Comparison of ENCODE assay signal across 8 mouse cellular contexts in the genomic region with DNA sequence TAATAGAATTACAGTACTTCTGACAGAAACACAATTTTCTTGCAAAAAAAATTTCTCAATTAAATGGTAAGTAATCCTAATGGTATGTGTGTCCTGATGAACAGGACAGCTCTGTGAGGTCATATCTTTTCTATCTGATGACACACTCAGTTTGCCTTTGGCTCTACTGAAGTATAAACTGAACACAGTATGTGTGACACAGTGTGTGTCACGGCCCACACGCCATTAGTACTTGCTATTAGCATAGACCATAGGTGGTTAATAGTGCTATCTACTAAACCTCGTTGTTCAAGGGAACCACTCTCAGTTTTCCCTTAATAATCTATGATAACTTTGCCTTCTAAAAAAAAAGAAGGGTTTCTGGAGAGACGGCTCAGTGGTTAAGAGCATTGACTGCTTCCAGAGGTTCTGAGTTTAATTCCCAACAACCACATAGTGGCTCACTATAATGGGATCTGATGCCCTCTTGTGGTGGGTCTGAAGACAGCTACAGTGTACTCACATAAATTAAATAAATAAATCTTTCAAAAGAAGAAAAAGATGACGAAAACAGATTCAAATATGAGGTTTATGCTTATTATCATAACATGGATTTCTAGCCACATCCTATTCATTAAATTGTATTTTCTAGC. TPM values are rescaled to one million over a fixed set of nuclear protein-coding genes. Genes with fewer than 3 reads are reported as not detected.
DNase-seq lines count a peak whose midpoint lies in the region; ATAC-seq and TF ChIP-seq lines count a peak whose summit lies in the region.

No protein-coding gene starts in this region.

- peak; percentile 71 for TF ChIP-seq CTCF in lung, embryonic 14.5 days (IDR thresholded peaks at IDR 0.05; ENCODE audit: low read depth)
- TF ChIP-seq CTCF in lung, adult 2 months (IDR thresholded peaks at IDR 0.05; ENCODE audit: insufficient read depth, low read length), result no peak; the same call in 1 of the 2 replicates
- TF ChIP-seq CTCF in brain, embryonic 14.5 days (IDR thresholded peaks at IDR 0.05; ENCODE audit: borderline replicate concordance, extremely low read depth, insufficient read depth, insufficient read length), result peak; percentile 38; the same call in 1 of the 2 replicates

- H3K9me3 ChIP-seq in lung, embryonic 14.5 days (ENCODE audit: low read depth, low read length), result no peaks in the 10 kb centered on the region
- no peaks in the 10 kb centered on the region for H3K9me3 ChIP-seq in heart, embryonic 14.5 days (ENCODE audit: control insufficient read depth, low read length)
- no peaks in the 10 kb centered on the region for H3K9me3 ChIP-seq in neural tube, embryonic 12.5 days

- no peak overlapping the region for H3K4me3 ChIP-seq in lung, embryonic 14.5 days (ENCODE audit: low read depth, low read length)
- no peak overlapping the region for H3K4me3 ChIP-seq in lung, adult 2 months (replicated peaks; ENCODE audit: extremely low read depth, low read depth, low read length)
- no peak overlapping the region for H3K4me3 ChIP-seq in heart, embryonic 14.5 days (ENCODE audit: control insufficient read depth in 1 of 2, insufficient read depth in 1 of 2, low read depth in 1 of 2, low read length in 2 of 2)
- no peak overlapping the region for H3K4me3 ChIP-seq in neural tube, embryonic 12.5 days

- peak; percentile 86; the same call in 1 of the 2 replicates for ATAC-seq in lung, embryonic 14.5 days (ENCODE audit: insufficient read depth)
- ATAC-seq in heart, embryonic 14.5 days (ENCODE audit: insufficient number of reproducible peaks, insufficient read depth, low FRiP score, low read depth), result peak; percentile 64; the same call in 1 of the 2 replicates
- ATAC-seq in neural tube, embryonic 12.5 days (ENCODE audit: low FRiP score, low read depth), result 0 out of 2 replicates have a peak, but pooled peaks have one; percentile 37

- TF ChIP-seq POLR2A in lung, adult 2 months (IDR thresholded peaks at IDR 0.05; ENCODE audit: borderline replicate concordance, extremely low read depth, low read depth, low read length), result no peak
- no peak for TF ChIP-seq POLR2A in brain, embryonic 14.5 days (IDR thresholded peaks at IDR 0.05; ENCODE audit: borderline replicate concordance, extremely low read depth, insufficient read depth, insufficient read length, poor library complexity, severe bottlenecking)

- no peaks in the 10 kb centered on the region for H3K36me3 ChIP-seq in lung, embryonic 14.5 days (ENCODE audit: insufficient read depth)
- no peaks in the 10 kb centered on the region for H3K36me3 ChIP-seq in heart, embryonic 14.5 days (ENCODE audit: control insufficient read depth, insufficient read depth, low read length)
- no peaks in the 10 kb centered on the region for H3K36me3 ChIP-seq in neural tube, embryonic 12.5 days

- H3K9ac ChIP-seq in lung, embryonic 14.5 days, result no peak overlapping the region
- H3K9ac ChIP-seq in heart, embryonic 14.5 days (ENCODE audit: low read length), result no peak overlapping the region
- H3K9ac ChIP-seq in neural tube, embryonic 12.5 days, result no peak overlapping the region

- H3K4me1 ChIP-seq in lung, embryonic 14.5 days (ENCODE audit: insufficient read depth), result no peaks in the 10 kb centered on the region
- no peaks in the 10 kb centered on the region for H3K4me1 ChIP-seq in lung, adult 2 months (ENCODE audit: control insufficient read depth, insufficient read depth, low read length)
- H3K4me1 ChIP-seq in heart, embryonic 14.5 days (ENCODE audit: control insufficient read depth in 2 of 2, insufficient read depth in 2 of 2, low read length in 2 of 2), result no peaks in the 10 kb centered on the region
- no peaks in the 10 kb centered on the region for H3K4me1 ChIP-seq in neural tube, embryonic 12.5 days

- DNase-seq in adrenal gland, adult 2 months, result peak; percentile 59
- DNase-seq in adrenal gland, postnatal 4 days (ENCODE audit: low spot score in 2 of 2), result no peak
- DNase-seq in lung, embryonic 14.5 days, result peak; percentile 80
- DNase-seq in lung, adult 2 months, result no peak
- peak; percentile 69 for DNase-seq in brain, embryonic 14.5 days (ENCODE audit: low read depth)
- DNase-seq in kidney, postnatal 36 days, result peak; percentile 62 to 71

- no peaks in the 10 kb centered on the region for H3K27me3 ChIP-seq in lung, embryonic 14.5 days (ENCODE audit: insufficient read depth, low read length)
- H3K27me3 ChIP-seq in heart, embryonic 14.5 days (ENCODE audit: control insufficient read depth, insufficient read depth, low read length), result no peaks in the 10 kb centered on the region
- H3K27me3 ChIP-seq in neural tube, embryonic 12.5 days (replicated peaks), result no peaks in the 10 kb centered on the region

- no peak overlapping the region for H3K27ac ChIP-seq in lung, embryonic 14.5 days (ENCODE audit: low read depth)
- H3K27ac ChIP-seq in heart, embryonic 14.5 days (replicated peaks in 1 of 2; ENCODE audit: control insufficient read depth in 1 of 2, insufficient read depth in 1 of 2, low read depth in 2 of 2, low read length in 2 of 2), result no peak overlapping the region
- no peak overlapping the region for H3K27ac ChIP-seq in neural tube, embryonic 12.5 days

- 52% methylated on average over 5 of the region's 5 CpGs for WGBS in lung, embryonic 14.5 days
- 50% methylated on average over 5 of the region's 5 CpGs for WGBS in lung, adult 2 months
- 55% methylated on average over 5 of the region's 5 CpGs for WGBS in heart, embryonic 14.5 days
- WGBS in neural tube, embryonic 12.5 days, result 65% methylated on average over 5 of the region's 5 CpGs

- H3K4me2 ChIP-seq in lung, embryonic 14.5 days, result no peak overlapping the region
- no peak overlapping the region for H3K4me2 ChIP-seq in heart, embryonic 14.5 days (ENCODE audit: low read length)
- H3K4me2 ChIP-seq in neural tube, embryonic 12.5 days (replicated peaks), result no peak overlapping the region

RNA-seq across cellular contexts. Expression of a gene that starts 11.5 kb away (rescaled TPM):
- 10 to 100 TPM; 31.7 to 40.4 TPM for total RNA-seq in adrenal gland, adult 2 months (2021)
- polyA plus RNA-seq in adrenal gland, adult 2 months (2012; rRNA removed), result 4.0 and 6.9 TPM in 2 replicates
- total RNA-seq in adrenal gland, postnatal 4 days (2021), result 10 to 100 TPM; 37.4 to 39.1 TPM
- polyA plus RNA-seq in lung, embryonic 14.5 days (2014; fragmentation: Nextera tagmentation; extraction: Ambion mirVana), result 66.8 and 67.9 TPM in 2 replicates
- polyA plus RNA-seq in lung, adult 2 months (2012; rRNA removed), result 9.0 and 10.1 TPM in 2 replicates
- polyA plus RNA-seq in brain, embryonic 14.5 days (2012; rRNA removed), result 24.4 and 31.7 TPM in 2 replicates
- polyA plus RNA-seq in heart, embryonic 14.5 days (2014; fragmentation: Nextera tagmentation; extraction: Ambion mirVana), result 42.0 and 42.3 TPM in 2 replicates
- 55.2 and 66.1 TPM in 2 replicates for polyA plus RNA-seq in neural tube, embryonic 12.5 days (2016; fragmentation: Nextera tagmentation; extraction: Ambion mirVana)

RNA-seq across cellular contexts. Expression of a gene that starts 15.1 kb away (rescaled TPM):
- under 1 TPM; 0.20 to 0.41 TPM for total RNA-seq in adrenal gland, adult 2 months (2021)
- polyA plus RNA-seq in adrenal gland, adult 2 months (2012; rRNA removed), result 0.23 and 0.43 TPM in 2 replicates
- under 1 TPM; 0.28 to 0.45 TPM for total RNA-seq in adrenal gland, postnatal 4 days (2021)
- 0.22 TPM in 1 of 2 replicates, not detected in the other for polyA plus RNA-seq in lung, embryonic 14.5 days (2014; fragmentation: Nextera tagmentation; extraction: Ambion mirVana)
- polyA plus RNA-seq in lung, adult 2 months (2012; rRNA removed), result 7.7 and 20.2 TPM in 2 replicates
- polyA plus RNA-seq in brain, embryonic 14.5 days (2012; rRNA removed), result 0.96 and 1.1 TPM in 2 replicates
- polyA plus RNA-seq in heart, embryonic 14.5 days (2014; fragmentation: Nextera tagmentation; extraction: Ambion mirVana), result 0.11 TPM in 1 of 2 replicates, not detected in the other
- polyA plus RNA-seq in neural tube, embryonic 12.5 days (2016; fragmentation: Nextera tagmentation; extraction: Ambion mirVana), result 0.18 and 0.23 TPM in 2 replicates

RNA-seq across cellular contexts. Expression of a gene that starts 22.1 kb away (rescaled TPM):
- total RNA-seq in adrenal gland, adult 2 months (2021), result 10 to 100 TPM; 26.3 to 29.6 TPM
- 8.3 and 10.2 TPM in 2 replicates for polyA plus RNA-seq in adrenal gland, adult 2 months (2012; rRNA removed)
- 10 to 100 TPM; 48.8 to 49.6 TPM for total RNA-seq in adrenal gland, postnatal 4 days (2021)
- polyA plus RNA-seq in lung, embryonic 14.5 days (2014; fragmentation: Nextera tagmentation; extraction: Ambion mirVana), result 11.9 and 14.0 TPM in 2 replicates
- 4.1 and 4.6 TPM in 2 replicates for polyA plus RNA-seq in lung, adult 2 months (2012; rRNA removed)
- polyA plus RNA-seq in brain, embryonic 14.5 days (2012; rRNA removed), result 121 and 180 TPM in 2 replicates
- polyA plus RNA-seq in heart, embryonic 14.5 days (2014; fragmentation: Nextera tagmentation; extraction: Ambion mirVana), result 15.6 and 16.5 TPM in 2 replicates
- polyA plus RNA-seq in neural tube, embryonic 12.5 days (2016; fragmentation: Nextera tagmentation; extraction: Ambion mirVana), result 236 and 245 TPM in 2 replicates

RNA-seq across cellular contexts. Expression of a gene that starts 55.0 kb away (rescaled TPM):
- total RNA-seq in adrenal gland, adult 2 months (2021), result not detected
- polyA plus RNA-seq in adrenal gland, adult 2 months (2012; rRNA removed), result not detected in 2 replicates
- total RNA-seq in adrenal gland, postnatal 4 days (2021), result not detected
- not detected in 2 replicates for polyA plus RNA-seq in lung, embryonic 14.5 days (2014; fragmentation: Nextera tagmentation; extraction: Ambion mirVana)
- polyA plus RNA-seq in lung, adult 2 months (2012; rRNA removed), result not detected in 2 replicates
- polyA plus RNA-seq in brain, embryonic 14.5 days (2012; rRNA removed), result not detected in 2 replicates
- polyA plus RNA-seq in heart, embryonic 14.5 days (2014; fragmentation: Nextera tagmentation; extraction: Ambion mirVana), result not detected in 2 replicates
- not detected in 2 replicates for polyA plus RNA-seq in neural tube, embryonic 12.5 days (2016; fragmentation: Nextera tagmentation; extraction: Ambion mirVana)

Comparison
In these comparisons a context has a peak if more than half of its experiments do, and no peak if none do; other contexts are left out.
1. DNase-seq: peak in adrenal gland, adult 2 months (single experiment), lung, embryonic 14.5 days (single experiment), brain, embryonic 14.5 days (single experiment) and kidney, postnatal 36 days (2 of 2); none in adrenal gland, postnatal 4 days (0 of 2) and lung, adult 2 months (single experiment).
2. Peak in every context shown above with its lines, with median percentiles within 50 percentile points of each other: ATAC-seq.